Mouse (Mus musculus) erythroid progenitor cell, adult 5-6 weeks (primary cell): Measurements from ENCODE around the gene Clstn3. TPM values are rescaled to one million over a fixed set of nuclear protein-coding genes. Genes with fewer than 3 reads are reported as not detected.
"Not testable (repeated sequence)": the region's sequence is repeated elsewhere in the genome, so short reads cannot be mapped to it uniquely, and the experiment has no call there.

Experiments used
- ATAC-seq: replicated peaks from 2 replicates; pipeline ENCODE4 v1.8.0; 2016; ENCODE audit warnings: moderate number of reproducible peaks, mild to moderate bottlenecking, moderate TSS enrichment, inconsistent platforms; ENCODE audit not compliant: poor library complexity, low FRiP score, severe bottlenecking
- total RNA-seq, 2 experiments: library from RNA; stranded (forward) in 1 of 2; stranded (reverse) in 1 of 2; fragments of 150-400 nt in 1 of 2; fragments of 186-747, 209-891 nt in 1 of 2; gene quantifications; 2 replicates each; pipeline versions ENCODE4 v1.2.3 to v1.2.4; 2015 to 2017; ENCODE audit warnings: low replicate concordance in 2 of 2

Clstn3 gene
- total RNA-seq (2015; ENCODE audit: low replicate concordance) = 6.1 TPM in 1 of 2 replicates, not detected in the other
- 0.68 and 1.0 TPM in 2 replicates for total RNA-seq (2017; ENCODE audit: low replicate concordance)

DNA sequence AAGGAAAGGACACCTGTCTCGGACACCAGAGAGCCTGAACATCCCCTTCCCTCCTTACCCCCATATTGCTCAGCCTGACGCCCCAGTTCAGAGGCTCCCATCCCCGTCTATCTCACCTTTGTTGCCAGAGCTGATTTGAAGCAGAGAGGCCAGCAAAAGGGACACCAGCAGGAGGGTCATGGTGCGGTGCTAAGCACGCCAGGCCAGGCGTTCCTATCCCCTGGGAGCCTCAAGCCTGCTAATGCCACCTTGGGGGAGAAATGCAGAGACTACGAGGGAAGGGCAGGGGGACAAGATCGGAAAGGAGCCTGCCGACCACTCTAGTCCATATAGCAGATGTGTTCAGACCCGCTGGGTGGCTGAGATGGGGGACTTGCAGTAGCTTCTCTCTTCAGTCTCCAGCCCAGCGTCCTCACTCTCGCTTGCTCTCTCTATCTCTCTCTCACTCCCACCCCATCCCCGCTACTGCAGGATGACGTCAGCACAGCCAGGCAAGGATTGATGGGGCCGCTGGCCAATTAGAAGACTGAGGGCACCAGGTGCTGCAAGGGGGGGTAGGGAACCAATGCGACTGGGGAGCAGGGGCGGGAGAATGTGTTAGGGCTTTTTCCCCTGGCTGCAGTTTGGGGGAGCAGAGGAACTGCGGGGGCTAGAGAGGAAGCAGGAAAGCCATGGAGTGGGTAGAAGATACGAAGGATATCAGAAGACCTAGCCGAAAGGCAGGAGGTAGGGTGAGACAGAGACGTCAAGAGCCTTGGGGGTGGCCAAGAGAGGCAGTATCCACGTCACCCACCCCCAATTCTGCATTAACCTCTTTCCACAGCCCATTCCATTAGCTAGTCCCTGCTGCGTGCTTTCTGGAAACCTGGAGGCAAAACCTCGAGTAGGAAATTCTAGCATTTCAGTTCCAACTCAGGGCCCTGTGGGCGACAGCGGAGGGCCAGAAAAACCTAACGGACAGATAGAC is at the start of gene Clstn3:
Gene Clstn3 (minus strand): TSS at position 490 of the 967 bp plus-strand sequence.
- ATAC-seq = peak; percentile 90

DNA sequence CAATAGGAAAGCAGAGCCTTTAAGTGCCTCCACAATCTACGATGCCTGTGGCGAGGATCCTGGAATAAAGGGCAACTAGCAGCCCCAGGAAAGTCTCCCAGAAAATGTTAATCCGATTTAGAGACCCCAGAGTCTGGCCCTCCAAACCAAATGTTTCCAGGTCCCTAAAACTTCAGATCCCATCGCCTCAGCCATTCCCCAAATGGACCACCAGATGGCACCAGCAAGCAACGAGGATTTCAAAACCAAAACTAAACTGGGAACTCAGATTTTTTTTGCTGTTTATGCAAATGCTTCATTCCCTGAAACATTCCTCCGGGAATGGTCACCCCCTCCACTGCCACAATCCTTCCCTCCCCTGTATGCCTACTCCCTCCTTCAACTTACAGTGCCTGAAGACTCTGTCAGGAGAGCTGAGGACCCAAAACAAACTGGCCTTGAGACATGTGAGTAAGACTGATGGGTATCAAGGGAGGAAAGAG is 47.8 kb upstream of the Clstn3 start, which contains the start of gene C1ra:
Gene C1ra (plus strand): TSS at position 51 of the 482 bp plus-strand sequence.
- ATAC-seq = no peak

DNA sequence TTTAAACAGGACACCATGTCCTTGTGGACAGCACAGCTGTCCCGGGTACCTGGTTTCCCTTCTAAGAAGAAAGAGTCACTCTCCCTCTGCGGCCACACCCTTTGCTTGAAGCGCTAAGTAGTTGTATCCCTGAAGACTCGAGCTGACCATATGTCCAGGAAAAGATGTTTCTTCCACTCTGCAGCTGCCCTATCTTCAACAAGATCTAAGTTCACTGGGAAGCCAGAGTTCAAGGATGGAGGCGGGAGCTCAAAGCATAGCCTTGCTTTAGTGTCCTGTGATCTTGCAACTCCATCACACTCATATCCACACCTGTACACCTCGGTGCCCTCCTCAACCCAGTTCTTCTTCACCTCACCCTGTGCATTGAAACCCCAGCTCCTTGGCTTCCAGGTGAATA is 47.3 kb upstream of the Clstn3 start:
- ATAC-seq = no peak

DNA sequence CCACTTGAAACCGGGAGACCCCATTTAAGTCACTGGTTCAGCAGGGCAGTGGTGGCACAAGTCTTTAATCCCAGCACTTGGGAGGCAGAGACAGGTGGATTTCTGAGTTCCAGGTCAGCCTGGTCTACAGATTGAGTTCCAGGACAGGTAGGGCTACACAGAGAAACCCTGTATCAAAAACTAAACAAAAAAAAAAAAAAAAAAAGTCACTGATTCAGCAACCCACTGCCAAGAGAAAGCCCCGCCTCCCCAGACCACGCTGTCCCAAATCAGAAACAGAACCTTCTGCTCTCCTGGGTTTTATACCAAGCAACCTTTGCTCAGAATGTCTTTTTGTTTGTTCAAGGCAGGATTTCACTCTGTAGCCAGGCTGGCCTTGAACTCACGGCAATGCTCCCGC is 44.6 kb upstream of the Clstn3 start:
- not testable (repeated sequence) for ATAC-seq

DNA sequence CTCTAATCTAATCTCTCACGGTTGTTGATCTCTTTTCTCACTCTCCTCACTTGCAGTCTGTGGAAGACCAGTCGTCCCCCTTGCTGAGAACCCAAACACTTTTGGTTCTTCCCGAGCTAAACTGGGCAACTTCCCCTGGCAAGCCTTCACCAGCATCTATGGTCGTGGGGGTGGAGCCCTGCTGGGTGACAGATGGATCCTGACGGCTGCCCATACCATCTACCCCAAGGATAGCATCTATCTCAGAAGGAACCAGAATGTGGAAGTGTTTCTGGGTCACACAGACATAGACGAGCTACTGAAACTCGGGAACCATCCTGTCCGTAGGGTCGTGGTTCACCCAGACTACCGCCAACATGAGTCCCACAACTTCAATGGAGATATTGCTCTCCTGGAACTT is 43.7 kb upstream of the Clstn3 start:
- no peak for ATAC-seq

DNA sequence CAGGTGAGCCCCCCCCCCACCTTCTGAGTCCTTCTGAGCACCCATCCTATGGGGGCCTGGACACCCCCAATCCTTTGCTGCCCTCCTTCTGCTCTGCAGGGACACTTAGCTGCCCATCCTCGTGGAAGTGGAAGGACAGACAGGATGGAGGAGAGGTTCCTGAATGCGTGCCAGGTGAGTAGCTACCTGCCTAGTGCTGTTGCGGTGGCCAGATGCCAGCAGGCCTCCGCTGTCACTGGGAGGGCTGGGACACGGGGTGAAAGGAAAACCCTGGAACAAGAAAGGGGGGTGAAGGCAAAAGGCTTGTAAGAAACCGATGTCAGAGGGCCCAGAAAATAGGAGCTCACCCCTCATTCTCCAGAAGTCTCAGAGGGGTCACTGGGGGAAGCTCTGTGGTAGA is 42.4 kb upstream of the Clstn3 start:
- no peak for ATAC-seq

DNA sequence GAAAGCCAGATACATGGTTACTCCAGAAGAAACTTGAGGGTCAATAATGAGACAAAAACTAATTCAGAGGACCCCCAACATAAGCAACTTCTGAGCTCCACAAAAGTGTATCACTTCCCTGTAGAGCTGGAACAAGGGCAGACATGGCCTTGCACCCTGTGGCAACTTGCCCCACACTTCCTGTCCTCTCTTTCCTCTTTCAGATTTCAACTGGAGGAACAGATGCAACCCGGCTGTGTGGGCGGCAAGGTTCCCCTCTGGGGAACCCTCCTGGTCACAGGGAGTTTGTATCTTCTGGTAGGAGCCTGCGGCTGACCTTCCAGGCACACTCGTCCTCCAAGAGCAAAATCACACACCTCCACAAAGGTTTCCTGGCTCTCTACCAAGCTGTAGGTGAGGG is 40.4 kb upstream of the Clstn3 start:
- ATAC-seq = no peak

DNA sequence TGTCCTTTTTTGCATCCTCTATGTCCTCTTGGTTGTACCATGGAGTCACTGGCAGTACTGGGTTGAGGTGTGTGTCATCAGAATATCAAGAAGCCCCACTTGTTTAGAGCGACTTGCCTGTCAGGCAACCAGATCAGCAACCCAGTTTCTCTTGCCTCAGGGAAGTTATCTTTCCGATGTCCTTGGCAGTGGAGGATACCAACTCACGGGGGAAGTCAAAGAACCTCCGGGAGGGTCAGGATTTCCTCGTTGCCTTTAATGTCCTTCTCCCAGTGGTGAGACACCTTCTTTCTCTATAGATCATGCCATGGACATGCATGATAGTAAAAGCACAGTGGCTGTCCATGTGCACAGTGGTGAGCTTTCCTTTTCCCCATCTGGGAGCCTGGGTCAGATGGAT is 37.4 kb upstream of the Clstn3 start:
- ATAC-seq = no peak

DNA sequence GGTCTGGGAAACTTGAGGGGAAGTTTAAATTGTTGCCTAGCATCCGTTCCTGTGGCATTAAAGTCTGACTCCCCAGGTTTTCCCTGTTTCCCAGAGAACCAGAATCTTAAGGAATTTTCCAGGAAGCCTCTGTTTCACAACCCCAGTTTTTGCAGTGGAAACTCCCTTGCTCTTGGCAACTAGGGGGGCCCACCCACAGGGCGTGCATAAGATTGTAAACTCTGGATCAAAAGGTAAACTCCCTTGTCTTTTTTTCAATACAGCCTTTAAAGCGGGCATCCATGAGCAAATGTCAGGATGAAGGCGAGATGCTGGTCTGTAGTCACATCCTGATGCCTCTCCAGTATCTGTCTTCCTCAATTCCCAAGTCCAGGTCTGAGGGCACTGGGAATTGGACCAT is 36.9 kb upstream of the Clstn3 start:
- no peak for ATAC-seq

DNA sequence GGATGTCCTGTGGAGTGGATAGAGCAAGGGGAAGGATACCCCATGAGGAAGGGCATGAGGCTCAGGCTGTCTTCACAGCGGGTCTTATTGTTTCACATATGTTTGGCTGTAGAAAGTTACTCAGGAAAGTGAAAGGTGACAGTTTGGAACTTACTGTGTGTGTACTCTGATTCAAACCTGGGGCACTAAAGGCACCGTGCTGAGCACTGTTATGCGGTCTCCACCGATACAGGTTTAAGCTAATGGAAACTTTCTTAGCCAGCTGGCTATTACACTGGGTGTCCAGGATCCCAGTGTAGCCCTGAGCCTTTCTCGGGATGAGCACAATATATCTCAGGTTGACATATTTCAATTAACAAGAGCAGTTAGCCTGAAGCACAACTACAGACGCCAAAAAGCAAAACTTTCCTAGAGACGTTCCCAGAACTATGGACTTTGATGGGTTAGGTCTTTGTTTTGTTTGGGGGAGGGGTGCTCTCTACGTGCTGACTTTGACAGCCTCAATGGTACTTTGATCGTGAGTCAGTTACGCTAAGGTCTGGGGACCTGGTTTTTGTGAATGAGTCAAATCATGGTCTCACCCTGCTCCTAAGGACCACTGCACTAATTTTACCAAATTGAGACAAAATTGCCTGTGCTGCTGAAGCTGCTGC is 35.4 kb upstream of the Clstn3 start:
- no peak for ATAC-seq

DNA sequence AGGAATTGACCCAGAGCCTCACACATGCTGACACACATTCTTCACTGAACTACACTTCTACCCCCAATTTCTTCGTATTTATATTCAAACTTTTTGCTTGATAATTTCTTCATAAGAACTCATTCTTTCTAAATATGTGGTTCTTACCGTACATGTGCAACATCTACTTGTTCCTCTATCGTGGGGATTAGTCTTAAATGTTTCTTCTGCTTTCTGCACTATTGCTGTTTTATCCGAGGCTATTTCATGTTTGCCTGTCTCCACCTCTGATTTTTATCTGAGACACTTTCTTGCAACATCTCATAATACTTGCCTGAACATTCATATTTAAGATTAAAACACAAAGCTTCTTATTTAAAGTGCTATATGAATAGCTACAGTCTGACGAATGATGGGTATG is 31.5 kb upstream of the Clstn3 start:
- ATAC-seq = no peak

DNA sequence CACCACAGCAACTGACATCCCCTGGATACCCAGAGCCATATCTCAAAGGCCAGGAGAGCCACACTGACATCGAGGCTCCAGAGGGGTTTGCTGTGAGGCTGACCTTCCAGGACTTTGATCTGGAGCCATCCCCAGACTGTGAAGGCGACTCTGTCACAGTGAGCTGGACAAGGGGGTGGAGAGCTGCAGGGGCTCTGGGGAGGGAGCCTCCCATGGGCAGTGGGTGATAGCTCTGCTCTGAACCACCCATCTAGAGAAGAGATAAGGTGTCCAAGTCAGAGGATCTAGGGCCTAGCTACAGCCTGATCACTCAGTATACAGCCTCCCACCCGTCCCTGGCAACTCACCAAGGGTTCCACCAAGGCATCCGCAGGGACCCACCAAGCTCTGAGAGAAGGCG is 29.3 kb upstream of the Clstn3 start:
- no peak for ATAC-seq

DNA sequence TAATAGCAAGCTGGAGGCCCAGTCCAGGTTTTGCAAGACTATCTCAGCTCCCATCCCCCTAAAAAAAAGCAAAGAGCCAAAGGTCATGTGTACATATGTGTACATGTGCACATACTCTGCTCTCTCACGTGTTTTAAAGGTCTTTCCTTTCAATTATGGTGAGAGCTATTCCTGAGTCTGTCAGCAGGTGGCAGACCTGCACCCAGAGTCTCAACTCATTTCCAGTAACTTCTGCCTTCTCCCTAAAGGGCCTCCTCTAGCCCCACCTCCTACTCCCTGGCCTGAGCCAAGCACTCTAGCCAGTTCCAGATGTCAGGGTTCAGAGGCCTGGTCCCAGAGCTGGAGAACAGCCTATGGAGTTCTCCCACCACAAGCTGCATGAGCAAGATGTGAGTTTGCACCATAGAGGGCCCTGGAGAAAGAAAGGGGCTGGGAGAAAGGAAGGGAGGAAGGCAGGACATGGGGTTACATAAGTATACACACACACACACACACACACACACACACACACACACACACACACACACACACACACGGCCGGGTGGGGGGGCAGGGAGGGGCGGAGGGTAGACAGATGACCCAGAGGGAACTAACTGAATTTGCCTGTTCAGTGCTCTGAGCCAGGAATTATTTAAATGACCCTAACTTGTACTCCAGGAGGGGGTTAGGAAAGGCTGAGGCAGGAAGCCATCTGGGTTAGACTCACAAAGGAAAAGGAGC is 28.4 kb upstream of the Clstn3 start, which contains the start of gene C1rl:
Gene C1rl (plus strand): TSS at position 272 of the 720 bp plus-strand sequence.
- peak; percentile 64 for ATAC-seq

DNA sequence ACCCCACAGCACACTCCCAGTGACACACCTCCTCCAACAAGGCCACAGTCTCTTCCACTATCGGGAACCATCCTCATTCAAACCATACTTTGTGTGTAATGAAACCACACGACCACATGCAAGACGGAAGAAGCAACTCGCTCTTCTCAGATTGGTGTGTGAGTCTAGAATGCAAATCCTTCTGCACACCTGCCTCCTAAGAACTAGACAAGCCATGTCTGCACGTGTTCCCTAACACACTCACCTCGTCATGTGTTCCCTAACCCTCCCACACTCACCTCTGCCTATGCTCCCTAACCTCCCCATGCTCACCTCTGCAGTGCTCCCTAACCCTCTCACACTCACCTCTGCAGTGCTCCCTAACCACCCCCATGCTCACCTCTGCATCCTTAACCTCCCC is 26.8 kb upstream of the Clstn3 start:
- ATAC-seq = no peak

DNA sequence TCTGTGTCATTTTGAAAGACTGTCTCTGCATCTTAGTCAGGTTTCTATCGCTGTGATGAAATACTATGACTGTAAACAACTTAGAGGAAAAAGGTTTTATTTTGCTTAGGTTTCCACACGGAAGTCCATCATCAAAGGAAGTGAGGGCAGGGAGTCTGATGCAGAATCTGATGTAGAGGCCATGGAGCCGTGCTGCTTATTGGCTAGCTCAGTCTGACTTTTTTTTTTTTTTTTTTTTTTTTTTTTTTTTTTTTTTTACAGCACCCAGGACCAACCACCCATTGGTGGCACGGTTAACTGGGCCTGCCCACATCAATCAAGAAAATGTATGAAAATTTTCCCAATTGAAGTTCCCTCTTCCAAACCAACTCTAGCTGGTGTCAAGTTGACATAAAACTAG is 24.4 kb upstream of the Clstn3 start:
- ATAC-seq = no peak

DNA sequence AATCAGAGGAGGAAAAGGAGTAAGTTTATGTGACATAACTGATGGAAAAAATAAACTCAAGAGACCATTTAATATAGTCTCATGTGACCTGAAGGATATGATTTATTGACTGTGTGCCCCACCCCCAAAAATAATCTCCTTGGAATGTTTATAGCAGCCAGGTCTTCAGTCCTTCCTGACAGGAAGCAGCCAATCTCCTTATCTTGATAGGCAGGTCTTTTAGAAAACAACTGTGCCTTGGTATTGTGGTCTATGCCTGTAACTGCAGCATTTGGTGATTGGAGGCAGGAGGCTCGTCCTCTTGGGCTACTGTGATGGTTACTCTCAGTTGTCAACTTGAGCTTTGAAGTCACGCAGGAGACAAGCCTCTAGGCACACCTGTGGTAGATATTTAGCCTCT is 22.9 kb upstream of the Clstn3 start:
- ATAC-seq = no peak

DNA sequence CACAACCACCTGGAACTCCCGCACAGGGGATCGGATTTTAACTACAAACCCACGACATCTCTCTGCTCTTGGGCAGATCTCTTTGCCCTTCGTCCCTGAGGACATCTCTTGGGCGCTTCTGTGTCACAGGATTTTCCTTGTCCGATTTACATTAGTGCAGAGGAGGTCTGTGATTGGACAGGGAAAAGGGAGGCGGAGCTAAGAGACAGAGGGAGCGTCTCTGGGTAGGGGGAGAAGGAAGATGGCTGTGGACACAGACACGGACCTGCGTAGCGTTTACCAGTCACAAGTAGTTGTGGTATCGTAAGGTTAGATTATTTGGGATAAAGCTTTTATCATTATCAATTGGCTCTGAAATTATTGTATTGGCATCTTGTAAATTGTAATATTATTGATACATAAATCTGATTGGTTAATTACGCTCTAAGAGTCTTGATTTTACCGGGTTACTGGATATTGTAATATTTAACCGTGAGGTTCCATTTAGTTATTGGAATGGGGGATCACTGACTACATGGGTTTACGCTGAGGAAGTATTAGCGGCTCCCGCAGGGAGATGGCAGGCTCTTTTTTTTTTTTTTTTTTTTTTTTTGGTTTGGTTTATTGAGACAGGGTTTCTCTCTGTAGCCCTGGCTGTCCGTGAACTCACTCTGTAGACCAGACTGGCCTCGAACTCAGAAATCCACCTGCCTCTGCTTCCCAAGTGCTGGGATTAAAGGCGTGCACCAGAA is 21.0 kb upstream of the Clstn3 start:
- no peak for ATAC-seq

DNA sequence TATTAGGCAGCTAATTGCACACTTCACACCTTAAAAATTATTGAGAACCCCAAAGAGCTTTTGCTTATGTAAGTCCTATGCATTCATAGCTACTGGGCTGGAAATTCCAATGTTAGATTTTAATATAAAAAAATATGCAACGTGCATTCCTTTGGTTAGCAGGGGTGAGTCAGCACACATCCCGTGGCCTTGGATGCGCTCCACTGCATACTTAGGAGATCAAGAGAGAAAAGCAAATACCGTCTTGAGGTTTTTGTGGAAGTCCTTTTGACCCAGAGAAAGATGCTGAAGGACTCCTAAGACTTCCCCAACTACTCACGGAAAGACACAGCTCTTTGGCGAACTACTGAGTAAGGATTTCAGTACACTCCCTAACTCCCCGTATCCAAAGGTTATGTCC is 20.3 kb upstream of the Clstn3 start:
- ATAC-seq = no peak

DNA sequence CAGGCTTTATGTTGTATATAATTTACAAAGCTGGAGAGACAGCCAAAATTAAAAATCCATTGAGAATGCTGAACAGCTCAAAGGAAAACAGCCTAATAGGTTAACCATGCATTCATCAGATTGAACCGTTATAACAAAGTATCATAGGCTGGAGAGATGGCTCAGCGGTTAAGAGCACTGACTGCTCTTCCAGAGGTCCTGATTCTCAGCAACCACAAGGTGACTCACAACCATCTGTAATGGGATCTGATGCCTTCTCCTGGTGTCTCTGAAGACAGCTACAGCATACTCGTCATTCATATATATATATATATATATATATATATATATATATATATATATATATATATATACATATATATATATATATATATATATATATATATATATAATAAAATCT is 19.2 kb upstream of the Clstn3 start:
- ATAC-seq = not testable (repeated sequence)
